Mouse (Mus musculus) ES-Bruce4 (cell line): ENCODE results near the gene Scarf2.

Source experiments
- CTCF ChIP-seq: IDR thresholded peaks from one replicate; pipeline ENCODE4 v1.8.1; 2011; ENCODE audit warnings: low read depth, low read length
- EP300 ChIP-seq: IDR thresholded peaks from 2 replicates; pipeline ENCODE4 v1.6.1; 2011; ENCODE audit warnings: low read depth, low read length; ENCODE audit not compliant: insufficient read depth
- POLR2A ChIP-seq: IDR thresholded peaks from one replicate; pipeline ENCODE4 v1.8.1; 2011; ENCODE audit warnings: low read length; ENCODE audit not compliant: insufficient read depth

DNA sequence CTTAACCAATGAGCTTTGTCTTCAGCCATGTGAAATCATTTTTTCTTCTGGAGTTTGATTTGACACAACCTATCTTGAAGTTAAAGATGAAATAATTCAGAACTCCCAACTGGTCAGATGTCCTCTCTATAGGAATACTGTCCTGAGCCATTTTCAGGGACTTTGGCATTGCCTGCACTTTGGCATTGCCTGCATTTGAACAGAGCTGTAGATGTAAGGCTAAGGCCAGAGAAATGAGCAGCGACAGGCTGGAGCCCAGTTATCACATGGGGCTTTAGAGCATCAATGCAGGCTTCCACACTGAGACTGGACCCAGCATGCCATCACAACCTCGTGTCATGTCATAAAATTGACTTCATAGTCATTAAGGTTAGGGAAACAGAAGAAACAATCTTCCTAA, 56.2 kb downstream of the Scarf2 start:
- TF ChIP-seq POLR2A (no peak), EP300 (no peak), CTCF (no peak)
